Mouse (Mus musculus) lung, postnatal 0 days (tissue): ENCODE measurements around the gene Hnrnpdl. TPM values are rescaled to one million over a fixed set of nuclear protein-coding genes. Genes with fewer than 3 reads are reported as not detected.

Experiments
- ATAC-seq: fragments of 200-750 bp; cut with Nextera tagmentation; 2 replicates; pipeline ENCODE4 v1.8.0; 2017; ENCODE audit warnings: moderate library complexity
- DNase-seq: peaks from one replicate; pipeline ENCODE4 v3.0.0-alpha.2; 2016; ENCODE audit warnings: low spot score
- H3K27ac ChIP-seq: fragments of 300-500 bp; sonication (generic); 2 replicates; pipeline ENCODE4 v1.5.1; 2014; ENCODE audit warnings: antibody characterized with exemption, mild to moderate bottlenecking, low read length, mixed read lengths
- H3K27me3 ChIP-seq: fragments of 300-500 bp; sonication (generic); replicated peaks from 2 replicates; pipeline ENCODE4 v1.6.1; 2014; ENCODE audit warnings: low read length, mixed read lengths; ENCODE audit not compliant: insufficient read depth
- H3K36me3 ChIP-seq: fragments of 300-500 bp; sonication (generic); 2 replicates; pipeline ENCODE4 v1.6.1; 2014; ENCODE audit warnings: low read length, mixed read lengths; ENCODE audit not compliant: insufficient read depth
- H3K4me1 ChIP-seq: fragments of 300-500 bp; sonication (generic); 2 replicates; pipeline ENCODE4 v1.6.1; 2014; ENCODE audit warnings: antibody characterized with exemption, low read depth, low read length, mixed read lengths; ENCODE audit not compliant: insufficient read depth
- H3K4me2 ChIP-seq: fragments of 300-500 bp; sonication (generic); replicated peaks from 2 replicates; pipeline ENCODE4 v1.6.1; 2014; ENCODE audit warnings: low read depth, mild to moderate bottlenecking, low read length, moderate library complexity, mixed read lengths
- H3K4me3 ChIP-seq: fragments of 300-500 bp; sonication (generic); 2 replicates; pipeline ENCODE4 v1.5.1; 2014; ENCODE audit warnings: low read depth, low read length
- H3K9ac ChIP-seq: fragments of 300-500 bp; sonication (generic); replicated peaks from 2 replicates; pipeline ENCODE4 v1.6.1; 2014; ENCODE audit warnings: low read depth, mild to moderate bottlenecking
- H3K9me3 ChIP-seq: fragments of 300-500 bp; sonication (generic); 2 replicates; pipeline ENCODE4 v1.6.1; 2016; ENCODE audit warnings: low read length, mixed read lengths
- CTCF ChIP-seq: IDR thresholded peaks from 2 replicates; pipeline ENCODE4 v1.5.1; 2016; ENCODE audit warnings: antibody characterized with exemption, mild to moderate bottlenecking
- EP300 ChIP-seq: IDR thresholded peaks from 2 replicates; pipeline ENCODE4 v1.6.1; 2016; ENCODE audit warnings: antibody characterized with exemption, mild to moderate bottlenecking, control low read depth
- WGBS: fragments of 180-500 bp; shearing (Covaris S2); extraction: QIAGEN DNeasy Blood & Tissue Kit; methylation state at CpG from one replicate; pipeline ENCODE4 v1.1.7; 2014; 5-methylcytosine and 5-hydroxymethylcytosine counted together
- polyA plus RNA-seq: library from polyadenylated mRNA; unstranded; fragments of >200 nt; fragmentation: Nextera tagmentation; extraction: Ambion mirVana; gene quantifications from 2 replicates; pipeline ENCODE4 v1.2.1, GENCODE M21; 2015

The Hnrnpdl gene
- polyA plus RNA-seq, 1 experiment from 2014 or later = 70.9 TPM

- no peaks in the 10 kb centered on the region for H3K27me3 ChIP-seq
- no peak overlapping the region for H3K9ac ChIP-seq
- H3K4me3 ChIP-seq = no peak overlapping the region
- H3K27ac ChIP-seq = no peak overlapping the region
- H3K36me3 ChIP-seq = no peaks in the 10 kb centered on the region
- H3K4me2 ChIP-seq = no peak overlapping the region
- ATAC-seq = no peak
- no peaks in the 10 kb centered on the region for H3K4me1 ChIP-seq
- DNase-seq = no peak
- TF ChIP-seq CTCF (no peak), EP300 (no peak)
- WGBS = 66% methylated on average over 4 of the region's 4 CpGs
- H3K9me3 ChIP-seq = no peaks in the 10 kb centered on the region
These were observed 35.6 kb downstream of the Hnrnpdl start for GRCm38 (mm10) chr5:100003895-100004294.

- TF ChIP-seq EP300 (no peak), CTCF (no peak)
- Histone ChIP-seq H3K27me3 (no peaks in the 10 kb centered on the region), H3K9me3 (no peaks in the 10 kb centered on the region), H3K36me3 (no peaks in the 10 kb centered on the region), H3K4me1 (no peaks in the 10 kb centered on the region), H3K9ac (no peak overlapping the region), H3K4me3 (no peak overlapping the region), H3K4me2 (no peak overlapping the region), H3K27ac (no peak overlapping the region)
- no peak for DNase-seq
- no peak for ATAC-seq
- WGBS = 45% methylated on average over 7 of the region's 8 CpGs
These were observed 39.0 kb downstream of the Hnrnpdl start for GRCm38 (mm10) chr5:100000500-100000899.

DNA sequence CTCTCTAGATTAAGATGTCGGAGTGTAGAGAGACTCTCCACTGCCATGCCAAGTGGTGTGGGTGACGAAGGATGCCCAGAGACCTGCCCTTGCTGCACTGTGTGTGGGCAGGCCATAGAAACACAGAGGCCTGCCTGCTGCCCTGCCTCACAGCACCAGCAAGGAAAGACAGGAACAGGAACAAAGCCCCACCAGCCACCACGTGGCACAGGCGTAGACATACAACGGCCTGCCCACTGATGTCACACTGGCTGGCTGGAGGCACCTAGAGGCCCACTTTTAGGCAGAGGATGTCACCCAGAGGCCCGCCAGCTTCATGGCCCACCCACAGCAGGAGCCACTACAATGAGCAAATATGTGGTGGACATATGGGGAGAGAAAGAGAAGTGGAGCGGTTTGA is 39.4 kb downstream of the Hnrnpdl start:
- no peaks in the 10 kb centered on the region for H3K4me1 ChIP-seq
- H3K9me3 ChIP-seq = no peaks in the 10 kb centered on the region
- H3K9ac ChIP-seq = no peak overlapping the region
- no peaks in the 10 kb centered on the region for H3K36me3 ChIP-seq
- 69% methylated on average over 7 of the region's 7 CpGs for WGBS
- H3K4me3 ChIP-seq = no peak overlapping the region
- DNase-seq (no peak), ATAC-seq (no peak)
- no peak overlapping the region for H3K4me2 ChIP-seq
- H3K27ac ChIP-seq = no peak overlapping the region
- H3K27me3 ChIP-seq = no peaks in the 10 kb centered on the region
- TF ChIP-seq EP300 = no peak

GRCm38 (mm10) chr5:99994680-99995079 is 44.8 kb downstream of the Hnrnpdl start:
- WGBS = 88% methylated on average over 3 of the region's 3 CpGs

DNA sequence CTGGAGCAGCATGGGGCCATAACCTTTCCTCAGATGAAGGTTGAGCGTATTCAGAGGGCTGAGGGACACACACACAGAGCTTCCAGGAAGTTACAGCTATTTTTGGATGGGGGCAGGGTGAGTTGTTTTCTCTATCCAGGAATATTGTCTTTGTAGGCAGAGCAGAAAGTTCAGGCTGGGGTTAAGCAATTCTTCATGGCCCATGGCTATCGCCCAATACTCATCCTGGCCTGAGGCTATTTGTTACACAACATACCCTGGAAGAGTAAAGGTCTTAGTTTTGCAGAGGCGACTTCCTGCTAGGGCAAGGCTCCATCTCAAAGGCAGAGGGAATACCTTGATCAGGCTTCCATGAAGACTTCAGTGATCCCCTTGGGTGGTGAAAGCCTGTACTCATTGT is 45.3 kb downstream of the Hnrnpdl start:
- Histone ChIP-seq H3K9ac (no peak overlapping the region), H3K4me1 (no peaks in the 10 kb centered on the region), H3K27ac (no peak overlapping the region), H3K4me2 (no peak overlapping the region), H3K36me3 (no peaks in the 10 kb centered on the region), H3K27me3 (no peaks in the 10 kb centered on the region), H3K4me3 (no peak overlapping the region), H3K9me3 (no peaks in the 10 kb centered on the region)
- DNase-seq = no peak
- no peak for ATAC-seq
- TF ChIP-seq EP300 (no peak), CTCF (no peak)
- 69% methylated on average over 3 of the region's 3 CpGs for WGBS

More at GRCm38 (mm10) chr5:99994680-99995079, 44.8 kb downstream of the Hnrnpdl start:
- no peak for TF ChIP-seq EP300
- no peak for TF ChIP-seq CTCF
- H3K4me3 ChIP-seq = no peak overlapping the region
- H3K4me1 ChIP-seq = no peaks in the 10 kb centered on the region
- ATAC-seq = no peak
- H3K4me2 ChIP-seq = no peak overlapping the region
- H3K27ac ChIP-seq = no peak overlapping the region
- no peaks in the 10 kb centered on the region for H3K36me3 ChIP-seq
- no peaks in the 10 kb centered on the region for H3K27me3 ChIP-seq
- no peak for DNase-seq
- H3K9me3 ChIP-seq = no peaks in the 10 kb centered on the region
- H3K9ac ChIP-seq = no peak overlapping the region

Other genes with a start within 250 kb of the Hnrnpdl start
- 0.21 TPM in 1 of 2 replicates, not detected in the other for gene Vamp9, start 133.4 kb downstream of the Hnrnpdl start, polyA plus RNA-seq
- 44.0 and 51.4 TPM in 2 replicates for gene Hnrnpd, start 60.7 kb downstream of the Hnrnpdl start, polyA plus RNA-seq
- 3.0 and 3.4 TPM in 2 replicates for gene 4930524J08Rik, start 60.6 kb downstream of the Hnrnpdl start, polyA plus RNA-seq
- 27.9 and 29.6 TPM in 2 replicates for gene Enoph1, start 321 bp upstream of the Hnrnpdl start, polyA plus RNA-seq
- 5.4 and 7.6 TPM in 2 replicates for gene Tmem150c, start 120.1 kb upstream of the Hnrnpdl start, polyA plus RNA-seq